Mouse (Mus musculus) urinary bladder, postnatal 10 days (tissue): Measurements from ENCODE around the gene Cdk5rap2.

ENCODE experiments used
- DNase-seq: peaks from one replicate; pipeline ENCODE4 v3.0.0; 2022; ENCODE audit warnings: low spot score

Gene Cdk5rap2

GRCm38 (mm10) chr4:70260419-70260807, 149.8 kb downstream of the Cdk5rap2 start:
- no peak for DNase-seq

GRCm38 (mm10) chr4:70259726-70260418, 150.4 kb downstream of the Cdk5rap2 start:
- no peak for DNase-seq

- no peak for DNase-seq
These were observed 151.4 kb downstream of the Cdk5rap2 start for GRCm38 (mm10) chr4:70258826-70259225.

- DNase-seq: no peak
These were observed 152.0 kb downstream of the Cdk5rap2 start for GRCm38 (mm10) chr4:70258205-70258604.

- no peak for DNase-seq
These were observed 158.5 kb downstream of the Cdk5rap2 start for GRCm38 (mm10) chr4:70251782-70252181.

GRCm38 (mm10) chr4:70245706-70246105, 164.5 kb downstream of the Cdk5rap2 start:
- no peak for DNase-seq

GRCm38 (mm10) chr4:70243561-70244120, 166.6 kb downstream of the Cdk5rap2 start:
- no peak for DNase-seq

GRCm38 (mm10) chr4:70239731-70240130, 170.5 kb downstream of the Cdk5rap2 start:
- DNase-seq: no peak

GRCm38 (mm10) chr4:70238862-70239261, 171.4 kb downstream of the Cdk5rap2 start:
- no peak for DNase-seq

- DNase-seq: no peak
These were observed 177.9 kb downstream of the Cdk5rap2 start for GRCm38 (mm10) chr4:70232383-70232782.

GRCm38 (mm10) chr4:70229874-70230273, 180.4 kb downstream of the Cdk5rap2 start:
- no peak for DNase-seq

GRCm38 (mm10) chr4:70228350-70228749, 181.9 kb downstream of the Cdk5rap2 start:
- no peak for DNase-seq

- DNase-seq: no peak
These were observed 182.6 kb downstream of the Cdk5rap2 start for GRCm38 (mm10) chr4:70227667-70228066.

GRCm38 (mm10) chr4:70224503-70224902, 185.7 kb downstream of the Cdk5rap2 start:
- no peak for DNase-seq

GRCm38 (mm10) chr4:70221878-70222277, 188.4 kb downstream of the Cdk5rap2 start:
- DNase-seq: no peak

- no peak for DNase-seq
These were observed 188.9 kb downstream of the Cdk5rap2 start for GRCm38 (mm10) chr4:70221370-70221769.

- DNase-seq: no peak
These were observed 189.7 kb downstream of the Cdk5rap2 start for GRCm38 (mm10) chr4:70220277-70221180.

GRCm38 (mm10) chr4:70219776-70220175, 190.5 kb downstream of the Cdk5rap2 start:
- DNase-seq: no peak

GRCm38 (mm10) chr4:70185971-70186370, 224.3 kb downstream of the Cdk5rap2 start:
- no peak for DNase-seq
